Mouse (Mus musculus) hindbrain, embryonic 10.5 days (tissue): ENCODE data around the gene Aadac. TPM values are rescaled to one million over a fixed set of nuclear protein-coding genes. Genes with fewer than 3 reads are reported as not detected.

Source experiments
- DNase-seq: peaks from one replicate; pipeline ENCODE4 v3.0.0-alpha.2; 2017; ENCODE audit warnings: low spot score
- H3K27ac ChIP-seq: fragments of 300-500 bp; sonication (generic); 2 replicates; pipeline ENCODE4 v1.5.1; 2016; ENCODE audit warnings: mild to moderate bottlenecking, moderate library complexity
- H3K27me3 ChIP-seq: fragments of 300-500 bp; sonication (generic); 2 replicates; pipeline ENCODE4 v1.6.1; 2016; ENCODE audit warnings: mild to moderate bottlenecking; ENCODE audit not compliant: poor library complexity, insufficient read depth, severe bottlenecking
- H3K36me3 ChIP-seq: fragments of 300-500 bp; sonication (generic); 2 replicates; pipeline ENCODE4 v1.6.1; 2016; ENCODE audit warnings: mild to moderate bottlenecking, moderate library complexity
- H3K4me1 ChIP-seq: fragments of 300-500 bp; sonication (generic); replicated peaks from 2 replicates; pipeline ENCODE4 v1.6.1; 2016; ENCODE audit warnings: mild to moderate bottlenecking
- H3K4me3 ChIP-seq: fragments of 300-500 bp; sonication (generic); 2 replicates; pipeline ENCODE4 v1.5.1; 2016; ENCODE audit warnings: mild to moderate bottlenecking, moderate library complexity
- H3K9me3 ChIP-seq: fragments of 300-500 bp; sonication (generic); 2 replicates; pipeline ENCODE4 v1.6.1; 2016; ENCODE audit warnings: mild to moderate bottlenecking, moderate library complexity
- WGBS: fragments of 180-500 bp; shearing (Covaris S2); methylation state at CpG from one replicate; pipeline ENCODE4 v1.1.7; 2016; 5-methylcytosine and 5-hydroxymethylcytosine counted together
- polyA plus RNA-seq: library from polyadenylated mRNA; unstranded; fragments of >200 nt; fragmentation: Nextera tagmentation; extraction: Ambion mirVana; gene quantifications from 2 replicates; pipeline ENCODE4 v1.2.1, GENCODE M21; 2016

Gene Aadac
- polyA plus RNA-seq, 1 experiment from 2014 or later, result not detected

- Histone ChIP-seq H3K36me3 (no peaks in the 10 kb centered on the region), H3K4me1 (0 out of 2 replicates have a peak, but pooled peaks cover 4% of the 10 kb centered on the region), H3K4me3 (no peak overlapping the region), H3K9me3 (no peaks in the 10 kb centered on the region), H3K27me3 (no peaks in the 10 kb centered on the region), H3K27ac (no peak overlapping the region)
- no peak for DNase-seq
- 88% methylated on average over 3 of the region's 3 CpGs for WGBS
These were observed 57.2 kb downstream of the Aadac start for GRCm38 (mm10) chr3:60082746-60083145.

- Histone ChIP-seq H3K4me3 (no peak overlapping the region), H3K27ac (no peak overlapping the region), H3K36me3 (no peaks in the 10 kb centered on the region), H3K9me3 (no peaks in the 10 kb centered on the region), H3K4me1 (0 out of 2 replicates have a peak, but pooled peaks cover 4% of the 10 kb centered on the region), H3K27me3 (no peaks in the 10 kb centered on the region)
- WGBS, result 86% methylated on average over 2 of the region's 2 CpGs
- DNase-seq, result no peak
These were observed 60.2 kb downstream of the Aadac start for GRCm38 (mm10) chr3:60085729-60086128.

Other genes starting within 250 kb of the Aadac start
- not detected in 2 replicates for gene Gm8298, start 164.7 kb upstream of the Aadac start, polyA plus RNA-seq
- gene C130079G13Rik, start 100.5 kb upstream of the Aadac start, polyA plus RNA-seq, result not detected in 2 replicates
- not detected in 2 replicates for gene Aadacl2, start 19.0 kb upstream of the Aadac start, polyA plus RNA-seq
- gene Sucnr1, start 56.2 kb downstream of the Aadac start, polyA plus RNA-seq, result 0.35 TPM in 1 of 2 replicates, not detected in the other